Mouse (Mus musculus) left cerebral cortex, postnatal 25 days (tissue): ENCODE results near the gene Tmem255b. TPM values are rescaled to one million over a fixed set of nuclear protein-coding genes. Genes with fewer than 3 reads are reported as not detected.
A peak's percentile ranks its signal among the peaks of the same experiment; 100 is the strongest.

ENCODE experiments used
- DNase-seq, 2 experiments: peaks; one replicate each; pipeline ENCODE4 v3.0.0; 2022; ENCODE audit warnings: low spot score in 2 of 2, mixed read lengths in 1 of 2
- intact Hi-C: fragments of 180-260 bp; cut with DNase I; formaldehyde crosslinking; loops from one replicate; pipeline ENCODE4 v1.15.1; 2025
- total RNA-seq, 2 experiments: library from RNA; stranded (reverse); gene quantifications; 2 replicates each; pipeline ENCODE4 v1.2.3; 2021

Gene Tmem255b
- total RNA-seq: 1 to 10 TPM; 5.0 to 5.6 TPM

- intact Hi-C loops: no loop called here
- no peak for DNase-seq
These were observed at the start of gene Tmem255b for GRCm38 (mm10) chr8:13434889-13435288. TSS of gene Tmem255b (plus strand) at chr8:13435189.

DNA sequence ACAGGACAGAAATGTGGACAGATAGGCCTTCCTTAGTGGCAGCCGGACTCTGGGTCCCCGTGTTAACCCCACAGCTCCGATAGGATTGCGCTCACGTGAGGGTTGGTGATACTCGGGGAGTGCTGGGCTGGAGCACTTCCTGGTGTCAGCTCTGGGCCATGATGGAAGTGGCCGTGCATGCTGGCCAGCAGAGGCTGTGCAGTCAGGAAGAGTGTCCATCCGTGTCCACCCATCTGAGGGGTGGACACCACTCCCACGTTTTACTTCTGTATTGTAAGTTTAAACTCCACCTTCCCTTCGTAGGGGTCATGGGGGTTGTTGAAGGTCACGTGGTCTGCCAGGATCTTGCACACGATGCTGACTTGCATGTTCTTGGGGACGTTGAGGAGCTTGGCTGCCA lies 48.6 kb upstream of the Tmem255b start:
- intact Hi-C loops: no loop called here
- DNase-seq: no peak

DNA sequence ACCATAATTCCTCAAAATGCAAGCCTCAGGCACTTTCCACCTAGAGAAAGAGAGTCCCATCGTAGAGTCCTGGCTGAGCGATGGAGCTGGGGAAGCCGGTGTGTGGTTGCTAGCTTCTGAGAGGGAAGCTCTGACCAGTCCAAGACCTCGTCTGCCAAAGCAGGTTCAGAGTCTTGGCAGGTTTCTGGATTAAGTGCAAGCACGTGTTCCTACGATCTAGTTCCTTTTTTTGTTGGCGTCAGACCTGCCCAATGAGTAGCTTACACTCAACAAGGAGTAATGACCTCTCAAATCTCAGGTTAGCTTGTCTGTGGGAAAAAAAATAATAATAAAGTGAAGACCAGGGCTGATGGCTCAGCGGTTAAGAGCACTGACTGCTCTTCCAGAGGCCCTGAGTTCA lies 47.3 kb upstream of the Tmem255b start:
- intact Hi-C loops: no loop called here
- no peak for DNase-seq

GRCm38 (mm10) chr8:13388744-13389143 lies 46.2 kb upstream of the Tmem255b start:
- no peak for DNase-seq
- intact Hi-C loops: no loop called here

DNA sequence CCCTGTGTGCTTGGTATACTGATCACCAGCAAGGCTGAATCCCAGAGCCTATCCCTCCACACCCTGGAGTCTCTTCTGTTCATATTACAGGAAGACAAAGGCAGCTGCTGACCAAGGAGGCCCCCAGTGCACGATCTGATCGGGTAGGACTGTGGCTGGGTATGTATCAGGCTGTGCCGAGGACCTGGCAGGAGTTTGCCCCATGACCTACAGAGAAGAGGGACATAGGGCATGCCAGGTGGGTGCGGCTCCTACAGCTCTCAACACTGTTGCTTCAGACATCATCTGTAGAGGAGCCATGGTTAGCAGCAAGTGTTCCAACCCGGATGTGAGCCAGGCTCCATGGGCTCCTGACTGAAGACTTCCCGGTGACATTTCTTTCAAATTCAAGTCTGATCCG lies 41.1 kb upstream of the Tmem255b start:
- no peak for DNase-seq
- intact Hi-C loops: no loop called here

GRCm38 (mm10) chr8:13396725-13397124 lies 38.3 kb upstream of the Tmem255b start, which contains the start of gene Atp4b:
TSS of gene Atp4b (minus strand) at chr8:13396825.
- DNase-seq: no peak
- intact Hi-C loops: no loop called here

- intact Hi-C loops: no loop called here
- no peak for DNase-seq
These were observed 31.5 kb upstream of the Tmem255b start for GRCm38 (mm10) chr8:13403517-13403916.

- intact Hi-C loops: no loop called here
- no peak for DNase-seq
These were observed 30.3 kb upstream of the Tmem255b start, which contains the start of gene Grk1 for GRCm38 (mm10) chr8:13404666-13405131. TSS of gene Grk1 (plus strand) at chr8:13405081.

DNA sequence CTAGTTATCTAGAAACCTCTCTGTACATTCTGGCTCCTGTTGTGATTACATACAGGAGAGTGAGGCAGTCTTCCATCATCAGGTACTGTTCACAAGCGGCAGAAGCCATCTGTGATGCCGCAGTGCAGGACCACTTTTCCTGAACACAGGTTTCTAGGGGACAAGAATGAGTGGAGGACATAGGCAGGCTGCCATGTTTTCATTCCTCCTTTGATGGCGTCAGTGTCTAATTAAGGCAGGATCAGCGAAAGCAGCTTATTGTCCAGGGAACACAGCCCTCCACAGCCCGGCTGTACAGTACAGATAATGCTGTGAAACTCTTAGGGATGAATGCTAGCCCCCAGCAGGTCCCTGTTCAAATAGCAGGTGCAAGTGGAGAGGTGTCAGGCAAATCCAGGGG lies 29.0 kb upstream of the Tmem255b start:
- intact Hi-C loops: no loop called here

DNA sequence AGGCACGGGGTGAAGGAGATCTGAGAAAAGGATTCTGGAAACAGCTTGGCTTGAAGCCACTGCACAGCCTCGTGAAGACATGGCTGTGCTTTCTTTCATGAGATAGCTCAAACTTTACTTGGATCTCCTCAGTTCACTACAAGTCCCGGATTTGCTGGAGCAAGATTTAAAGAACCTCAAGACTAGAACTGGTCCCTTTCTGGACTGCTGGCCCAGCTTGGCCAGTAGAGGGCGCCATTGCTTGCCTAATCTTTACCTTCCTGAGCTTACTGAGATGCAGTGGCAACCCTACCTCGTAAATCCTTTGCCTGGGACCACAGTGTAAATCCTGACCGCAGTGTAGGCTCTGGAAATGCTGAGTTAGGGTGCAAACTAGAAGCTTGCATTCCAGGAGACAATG lies 23.4 kb upstream of the Tmem255b start:
- intact Hi-C loops: loop anchor here (1.0 to 10.0 kb wide), 2 partner anchors 51 to 343 kb away; partner anchors contain the start of gene Cdc16
- DNase-seq: peak; percentile 67 to 74

More for the DNA sequence above, 29.0 kb upstream of the Tmem255b start:
- no peak for DNase-seq

- peak; percentile 32 to 42 for DNase-seq
- intact Hi-C loops: loop anchor here (2.0 to 10.0 kb wide), 2 partner anchors 138 to 342 kb away; partner anchors contain the start of gene Cdc16
These were observed 22.0 kb upstream of the Tmem255b start for GRCm38 (mm10) chr8:13412891-13413558.

DNA sequence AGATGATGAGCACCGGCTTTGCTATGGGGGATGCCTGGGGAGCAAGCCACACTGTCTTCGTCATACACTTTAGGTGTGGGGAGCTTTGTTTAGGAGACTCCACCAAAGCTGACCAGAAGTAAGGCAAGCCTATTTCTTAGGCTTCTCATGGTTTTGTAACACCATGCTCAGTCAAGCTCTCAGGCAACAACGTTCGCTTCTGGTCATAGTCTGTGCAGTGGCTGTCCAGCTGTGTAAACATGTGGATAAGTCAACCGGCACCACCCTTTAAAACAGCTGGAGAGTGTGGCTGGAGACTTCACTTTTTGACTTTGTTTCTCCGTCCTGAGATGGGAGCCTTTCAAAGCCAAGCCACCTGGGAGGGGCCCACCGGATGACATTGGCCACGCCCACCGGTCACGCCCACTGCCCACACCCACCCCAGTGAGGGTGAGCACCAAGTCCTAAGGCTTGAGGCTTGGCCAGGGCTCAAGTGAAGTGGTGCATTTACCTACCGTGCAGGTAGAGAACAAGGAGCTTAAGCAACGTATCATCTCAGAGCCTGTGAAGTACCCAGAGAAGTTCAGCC lies 21.1 kb upstream of the Tmem255b start:
- DNase-seq: no peak
- intact Hi-C loops: loop anchor here (2.0 to 10.0 kb wide), 2 partner anchors 137 to 341 kb away; partner anchors contain the start of gene Cdc16

GRCm38 (mm10) chr8:13415879-13416278 lies 19.1 kb upstream of the Tmem255b start:
- DNase-seq: peak in 1 of 2 experiments; percentile 43
- intact Hi-C loops: loop anchor here (10.0 kb wide), 1 partner anchor 339 kb away; the partner anchor contains the start of gene Cdc16

DNA sequence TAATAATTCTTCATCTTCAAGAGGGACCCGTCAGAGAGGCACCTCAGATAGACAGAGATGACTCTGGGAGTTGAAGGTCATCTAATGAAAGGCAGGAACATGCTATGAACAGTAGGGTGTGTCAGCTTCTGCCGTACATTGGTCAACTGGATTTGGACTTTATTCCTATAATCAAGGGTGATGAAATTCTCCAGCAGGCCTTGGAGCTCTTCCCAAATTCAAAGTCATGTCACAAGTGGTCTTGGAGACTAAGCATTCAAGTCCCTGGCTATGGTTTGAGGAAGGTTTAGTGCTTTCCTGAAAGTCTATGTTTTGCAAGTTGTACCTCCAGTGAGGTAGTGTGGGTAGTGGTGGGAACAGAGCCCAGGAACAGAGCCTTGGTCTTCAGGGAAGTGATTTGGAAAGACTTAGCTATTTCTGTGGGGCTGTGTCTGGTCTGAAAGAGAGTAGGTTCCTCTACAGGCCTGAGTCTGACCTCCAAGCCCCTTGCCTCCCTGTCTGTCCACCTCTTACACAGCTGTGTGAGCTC lies 15.8 kb upstream of the Tmem255b start:
- DNase-seq: peak in 1 of 2 experiments; percentile 55
- intact Hi-C loops: loop anchor here (10.0 kb wide), 1 partner anchor 336 kb away; the partner anchor contains the start of gene Cdc16

DNA sequence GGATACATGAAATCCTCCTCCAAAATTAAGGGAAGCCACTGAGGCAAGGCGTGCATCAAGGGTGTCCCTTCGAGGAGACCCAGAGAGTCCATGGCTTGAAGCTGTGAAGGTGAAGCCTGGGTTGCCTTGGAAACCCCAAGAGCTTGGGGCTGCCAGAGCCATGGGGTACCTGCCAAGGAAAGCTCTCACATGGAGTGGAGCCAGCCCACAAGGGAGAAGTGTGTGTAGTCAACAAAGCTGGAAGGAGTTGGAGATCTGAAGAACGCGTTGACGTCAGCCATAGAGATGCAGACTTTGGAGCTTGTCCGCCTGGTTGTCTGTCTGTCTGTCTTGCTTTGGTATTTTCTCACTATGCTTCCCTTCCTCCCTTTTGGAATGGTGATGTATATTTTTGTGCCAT lies 14.0 kb upstream of the Tmem255b start:
- intact Hi-C loops: no loop called here
- peak; percentile 6 to 51 for DNase-seq

- DNase-seq: no peak
- intact Hi-C loops: no loop called here
These were observed 7.6 kb upstream of the Tmem255b start for GRCm38 (mm10) chr8:13427351-13427750.

GRCm38 (mm10) chr8:13428156-13428555 lies 6.8 kb upstream of the Tmem255b start:
- DNase-seq: no peak
- intact Hi-C loops: no loop called here

- no peak for DNase-seq
- intact Hi-C loops: no loop called here
These were observed 4.6 kb upstream of the Tmem255b start for GRCm38 (mm10) chr8:13430412-13430811.

- no peak for DNase-seq
- intact Hi-C loops: no loop called here
These were observed 4.1 kb upstream of the Tmem255b start for GRCm38 (mm10) chr8:13430866-13431265.

- no peak for DNase-seq
- intact Hi-C loops: no loop called here
These were observed 1.9 kb upstream of the Tmem255b start for GRCm38 (mm10) chr8:13433130-13433529.

DNA sequence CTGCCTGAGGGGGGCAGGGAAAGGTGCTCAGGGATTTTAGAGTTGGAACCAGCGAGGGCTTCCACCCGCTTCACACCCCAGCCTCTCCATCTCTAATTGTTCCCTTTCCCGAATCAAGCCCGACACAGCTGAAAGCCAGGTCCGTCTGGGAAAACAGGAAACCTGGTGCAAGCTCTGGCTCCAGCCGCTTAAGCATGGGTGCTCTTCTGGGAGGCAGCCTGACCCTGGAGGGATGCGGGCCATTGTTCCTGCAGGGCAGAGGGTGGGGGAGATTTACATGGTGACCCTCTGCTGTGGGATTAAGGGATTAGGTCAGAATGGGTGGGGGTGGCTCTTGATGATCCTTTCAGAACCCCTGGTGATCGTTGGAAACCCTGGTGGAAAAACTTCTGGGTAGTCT lies 1.1 kb downstream of the Tmem255b start:
- intact Hi-C loops: no loop called here

More for the DNA sequence above, 1.1 kb downstream of the Tmem255b start:
- DNase-seq: no peak
